Mouse (Mus musculus) cerebellum, adult 11-12 months (tissue): ENCODE data around the gene Pclo.
"Not testable (repeated sequence)": the region's sequence is repeated elsewhere in the genome, so short reads cannot be mapped to it uniquely, and the experiment has no call there.

Experiments
- DNase-seq: peaks from one replicate; pipeline ENCODE4 v3.0.0; 2022

The Pclo gene

DNA sequence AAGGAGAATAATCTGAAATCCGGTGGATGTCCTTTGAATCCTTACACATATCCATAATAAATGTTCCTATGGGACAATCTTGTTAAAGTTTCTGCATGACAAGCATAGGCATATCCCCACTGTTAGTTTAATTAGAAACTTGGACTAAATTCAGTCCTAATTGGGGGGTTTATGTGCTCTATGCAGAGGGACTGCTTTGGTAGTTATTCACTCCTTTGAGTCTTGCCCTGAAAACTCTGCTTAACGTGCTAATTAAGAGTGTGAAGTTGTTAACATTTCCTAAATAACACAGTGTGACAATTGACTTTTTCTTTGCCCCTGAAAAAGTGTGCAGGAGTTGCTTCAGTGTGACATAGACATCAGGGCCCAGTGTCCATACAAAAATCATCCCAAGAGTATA, 177.3 kb downstream of the Pclo start:
- no peak for DNase-seq

DNA sequence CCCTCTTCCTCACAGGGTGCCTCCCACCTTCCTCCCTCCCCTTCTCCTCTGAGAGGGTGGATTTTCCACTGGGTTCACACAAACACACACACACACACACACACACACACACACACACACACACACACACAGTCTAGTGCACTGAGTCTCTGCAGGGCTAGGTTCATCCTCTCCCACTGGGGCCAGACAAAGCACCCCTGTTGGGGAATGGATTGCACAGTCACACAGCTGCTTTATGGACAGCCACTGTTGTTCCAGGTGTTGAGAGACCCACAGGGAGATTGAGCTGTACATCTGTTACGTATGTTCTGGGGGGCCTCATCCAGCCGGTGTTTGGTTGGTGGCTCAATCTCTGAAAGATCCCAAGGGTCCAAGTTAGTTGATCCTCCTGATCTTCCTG, 182.0 kb downstream of the Pclo start:
- DNase-seq = no peak

DNA sequence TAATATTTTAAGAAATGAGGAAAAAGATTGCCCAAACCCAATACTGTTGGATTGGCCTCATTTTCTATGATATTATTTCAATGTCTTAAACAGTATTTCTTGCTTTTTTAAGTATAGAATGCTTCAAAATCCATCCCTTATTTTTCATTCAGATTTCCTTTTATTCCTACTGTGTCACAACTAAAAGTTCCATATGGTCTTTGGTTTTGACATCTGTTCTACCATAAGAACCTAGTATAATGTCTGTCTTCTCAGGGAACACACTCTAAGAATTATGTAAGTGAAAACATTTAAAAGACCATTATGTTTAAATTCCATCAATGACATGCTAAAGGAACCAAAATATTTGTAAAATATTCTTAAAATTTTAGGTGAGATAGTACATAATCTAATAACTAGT, 186.2 kb downstream of the Pclo start:
- DNase-seq = no peak

DNA sequence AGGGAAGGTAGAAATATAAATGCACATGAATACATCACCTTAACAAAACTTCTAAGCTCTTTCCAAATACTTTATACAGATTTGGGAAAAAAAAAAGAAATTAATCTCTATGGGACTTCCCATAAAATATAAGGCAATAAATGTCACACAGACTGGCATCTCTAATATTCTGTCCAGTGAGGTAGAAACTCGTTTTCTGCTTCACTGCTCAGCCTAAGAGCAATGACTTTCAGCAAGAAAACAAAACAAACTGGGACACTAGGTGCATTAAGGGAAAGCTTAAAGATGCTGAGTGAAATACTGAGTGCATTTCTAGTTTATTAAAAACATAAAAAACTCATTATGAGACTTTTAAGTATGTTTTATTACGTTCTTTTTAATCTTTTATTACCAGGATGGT, 190.7 kb downstream of the Pclo start:
- DNase-seq = no peak

DNA sequence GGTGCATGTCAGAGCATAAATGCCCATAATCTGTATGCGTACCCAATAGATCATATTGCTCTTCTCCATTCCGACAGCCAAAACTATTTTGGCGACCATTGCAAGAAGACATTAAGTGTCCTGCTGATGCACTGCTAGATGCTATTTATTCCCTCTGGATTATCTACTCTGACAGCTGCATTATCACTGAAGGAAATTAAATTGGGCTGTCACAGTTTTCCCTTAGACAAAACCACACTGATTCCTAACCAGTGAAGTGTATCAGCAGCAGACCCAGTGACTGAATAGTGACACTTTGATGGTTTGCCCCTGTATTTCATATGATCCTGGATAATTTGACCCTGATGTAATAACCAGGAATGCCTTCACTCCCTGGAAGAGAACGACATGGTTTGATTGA, 192.6 kb downstream of the Pclo start:
- no peak for DNase-seq

DNA sequence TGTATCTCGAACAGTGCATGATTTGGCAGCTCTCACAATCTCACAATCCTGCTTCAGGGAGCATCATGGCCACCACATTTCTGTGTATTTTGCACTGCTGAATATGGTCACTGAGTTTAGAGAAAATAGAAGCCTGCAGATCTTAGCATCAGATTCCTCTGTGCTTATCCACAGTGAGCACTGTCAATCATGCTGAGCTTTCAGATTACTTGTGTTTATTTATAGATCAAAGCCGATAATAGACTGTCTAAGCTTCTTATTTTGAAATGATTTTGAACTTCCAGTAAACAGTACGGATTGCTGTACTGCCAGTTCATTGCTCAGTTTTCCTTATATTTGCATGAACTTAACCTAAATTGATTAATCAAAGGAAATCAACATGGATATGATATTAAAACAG, 208.9 kb downstream of the Pclo start:
- DNase-seq = no peak

DNA sequence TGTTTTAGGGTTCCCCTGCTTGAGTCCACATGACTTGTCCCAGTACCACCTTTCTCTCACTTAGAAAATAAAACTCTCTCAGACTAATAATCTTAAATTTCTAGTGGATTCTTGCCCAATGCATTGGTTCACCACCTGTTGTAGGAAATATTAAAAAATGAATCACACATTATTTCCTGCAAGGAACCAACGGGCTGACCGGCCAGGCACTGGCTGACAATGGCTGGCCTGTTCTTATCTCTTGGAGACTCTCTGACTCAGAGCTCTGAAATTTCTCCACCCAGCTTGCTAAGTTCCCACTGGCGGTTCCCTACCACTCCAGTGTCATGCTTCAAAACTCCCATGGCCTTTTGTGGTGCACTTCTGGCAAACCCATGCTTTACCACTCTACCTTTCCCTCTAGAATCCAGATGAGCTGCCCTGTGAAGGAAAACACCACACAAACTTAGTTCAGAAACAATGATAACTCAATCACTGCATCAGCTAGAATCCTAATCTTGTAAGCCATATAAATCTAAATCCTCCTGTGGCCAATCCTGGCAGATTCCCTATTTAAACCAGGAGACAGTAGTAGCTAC, 214.0 kb downstream of the Pclo start:
- DNase-seq = no peak

DNA sequence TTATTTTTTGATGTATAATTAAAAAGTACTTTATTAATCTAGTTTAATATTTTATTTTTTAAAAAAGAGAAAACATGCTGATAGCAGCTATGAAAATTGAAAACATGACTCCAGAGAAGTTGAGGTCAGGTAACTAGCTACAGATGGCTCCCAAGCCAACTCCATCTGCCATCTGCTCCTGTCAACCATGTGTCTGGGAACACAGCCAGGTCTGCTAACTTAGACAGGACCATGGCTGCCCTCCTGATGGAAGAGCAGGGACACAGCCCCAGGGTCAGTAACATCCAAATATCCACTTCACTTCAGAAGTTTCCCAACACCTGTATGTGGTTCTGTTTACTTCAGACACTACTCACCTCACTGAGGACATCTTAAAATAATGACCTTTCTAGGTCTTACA, 236.2 kb downstream of the Pclo start:
- peak; percentile 93 for DNase-seq

DNA sequence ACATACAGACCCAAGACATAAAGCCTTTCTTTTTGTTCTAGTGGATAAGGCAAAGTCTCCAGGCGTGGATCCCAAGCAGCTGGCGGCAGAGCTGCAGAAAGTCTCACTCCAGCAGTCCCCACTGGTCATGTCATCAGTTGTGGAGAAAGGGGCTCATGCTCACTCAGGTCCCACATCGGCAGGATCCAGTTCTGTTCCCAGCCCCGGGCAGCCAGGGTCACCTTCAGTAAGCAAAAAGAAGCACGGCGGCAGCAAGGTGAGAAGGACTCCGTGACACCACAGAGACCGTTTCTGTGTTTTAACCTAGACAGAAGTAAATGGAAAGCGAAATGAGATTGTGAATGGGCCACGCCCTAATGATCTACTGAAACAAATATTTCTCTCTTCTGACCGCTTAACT, 252.0 kb downstream of the Pclo start:
- no peak for DNase-seq

DNA sequence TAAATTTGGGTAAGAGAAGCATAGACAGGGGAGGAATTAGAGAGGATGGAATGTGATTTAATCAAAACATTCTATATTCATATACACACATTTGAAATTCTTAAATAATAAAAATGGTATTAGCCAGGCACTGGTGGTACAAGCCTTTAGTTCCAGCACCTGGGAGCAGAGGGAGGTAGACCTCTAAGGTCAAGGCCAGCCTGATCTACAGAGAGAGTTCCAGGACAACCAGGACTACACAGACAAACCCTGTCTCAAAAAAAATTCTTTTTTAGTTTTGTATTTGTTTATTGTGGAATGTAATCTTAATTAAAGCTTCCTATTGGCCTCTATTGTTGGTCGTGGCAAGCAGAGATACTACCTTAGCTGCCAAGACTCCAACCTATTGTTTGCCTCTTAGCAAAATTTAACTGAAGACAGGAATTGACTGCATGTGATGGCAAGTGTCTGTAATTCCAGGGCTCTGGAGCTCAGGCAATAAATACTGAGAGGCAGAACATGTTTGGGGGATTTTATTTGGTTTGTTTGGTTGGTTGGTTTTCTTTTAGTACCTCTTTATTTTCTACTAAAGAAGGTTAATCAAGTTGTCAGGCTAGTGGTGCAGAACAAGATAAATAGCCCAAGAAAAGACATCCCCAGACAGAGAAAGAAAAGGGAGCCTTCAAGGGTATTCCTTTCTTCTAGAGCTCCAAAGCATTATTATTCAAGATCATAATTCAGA, 267.8 kb downstream of the Pclo start:
- DNase-seq = no peak

DNA sequence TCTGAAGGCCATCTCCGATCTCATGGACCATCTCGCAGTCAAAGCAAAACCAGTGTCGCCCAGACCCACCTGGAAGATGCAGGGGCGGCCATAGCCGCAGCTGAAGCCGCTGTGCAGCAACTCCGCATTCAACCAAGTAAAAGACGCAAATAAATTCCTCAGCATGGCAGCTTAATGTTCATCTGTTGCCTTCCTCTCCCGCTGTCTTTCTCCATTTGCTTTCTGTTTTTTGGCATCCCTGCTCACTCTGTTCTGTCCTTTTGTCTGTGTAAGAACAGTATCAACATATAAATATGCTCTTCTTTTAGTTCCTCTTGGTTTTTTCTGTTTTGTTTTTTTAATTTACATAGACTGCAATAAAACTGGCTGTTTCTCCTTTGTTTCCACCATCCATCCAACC, 279.2 kb downstream of the Pclo start:
- peak; percentile 38 for DNase-seq

DNA sequence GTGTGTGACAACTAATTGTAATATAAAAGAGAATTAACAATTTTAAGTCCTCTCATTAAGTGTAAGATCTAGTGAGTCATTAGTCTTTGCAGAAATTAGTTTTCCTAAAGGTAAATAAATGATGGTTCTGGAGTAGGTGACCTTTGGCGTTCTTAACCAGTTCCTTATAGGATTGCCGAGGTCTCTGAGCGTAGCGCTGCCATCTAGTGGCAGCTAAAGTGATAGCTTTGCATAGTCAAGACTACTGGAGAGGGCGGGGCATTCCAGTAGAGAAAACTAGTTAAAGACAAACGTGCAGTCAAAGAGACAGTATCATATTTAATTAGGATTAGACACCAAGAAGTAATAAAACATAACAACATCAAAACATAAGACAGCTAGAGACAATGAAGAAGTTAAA, 292.4 kb downstream of the Pclo start:
- DNase-seq = peak; percentile 36

DNA sequence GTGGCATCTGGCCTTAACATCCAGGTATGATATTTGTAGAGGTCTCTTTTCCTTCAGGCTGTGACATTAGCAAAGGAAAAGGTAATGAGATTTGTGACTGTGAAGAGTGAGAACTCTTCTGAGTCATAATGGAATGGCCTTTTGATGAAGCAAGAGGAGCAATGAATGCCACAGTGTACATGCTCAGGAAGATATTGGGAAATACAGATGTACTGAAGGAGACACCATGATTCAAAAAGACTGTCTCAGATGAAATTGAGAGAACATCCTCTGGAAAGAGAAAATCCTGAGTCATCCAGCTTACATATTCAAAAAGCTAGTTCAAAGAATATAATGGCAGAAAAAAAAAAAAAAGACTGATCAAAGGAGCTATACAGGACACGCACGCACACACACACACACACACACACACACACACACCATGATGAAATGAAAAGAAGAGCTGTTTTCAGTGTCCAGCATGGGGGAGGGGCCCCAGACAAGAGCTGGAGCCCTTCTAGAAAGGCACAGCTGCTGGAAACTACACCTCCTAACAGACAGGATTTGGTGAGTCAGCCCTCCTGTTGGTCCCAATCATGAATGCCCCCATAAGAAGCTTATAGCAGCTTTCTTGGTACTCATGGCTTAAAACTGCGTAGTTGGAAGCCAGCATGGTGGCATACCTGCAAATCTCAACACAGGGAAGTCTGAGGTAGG, 318.6 kb downstream of the Pclo start:
- peak; percentile 15 for DNase-seq

DNA sequence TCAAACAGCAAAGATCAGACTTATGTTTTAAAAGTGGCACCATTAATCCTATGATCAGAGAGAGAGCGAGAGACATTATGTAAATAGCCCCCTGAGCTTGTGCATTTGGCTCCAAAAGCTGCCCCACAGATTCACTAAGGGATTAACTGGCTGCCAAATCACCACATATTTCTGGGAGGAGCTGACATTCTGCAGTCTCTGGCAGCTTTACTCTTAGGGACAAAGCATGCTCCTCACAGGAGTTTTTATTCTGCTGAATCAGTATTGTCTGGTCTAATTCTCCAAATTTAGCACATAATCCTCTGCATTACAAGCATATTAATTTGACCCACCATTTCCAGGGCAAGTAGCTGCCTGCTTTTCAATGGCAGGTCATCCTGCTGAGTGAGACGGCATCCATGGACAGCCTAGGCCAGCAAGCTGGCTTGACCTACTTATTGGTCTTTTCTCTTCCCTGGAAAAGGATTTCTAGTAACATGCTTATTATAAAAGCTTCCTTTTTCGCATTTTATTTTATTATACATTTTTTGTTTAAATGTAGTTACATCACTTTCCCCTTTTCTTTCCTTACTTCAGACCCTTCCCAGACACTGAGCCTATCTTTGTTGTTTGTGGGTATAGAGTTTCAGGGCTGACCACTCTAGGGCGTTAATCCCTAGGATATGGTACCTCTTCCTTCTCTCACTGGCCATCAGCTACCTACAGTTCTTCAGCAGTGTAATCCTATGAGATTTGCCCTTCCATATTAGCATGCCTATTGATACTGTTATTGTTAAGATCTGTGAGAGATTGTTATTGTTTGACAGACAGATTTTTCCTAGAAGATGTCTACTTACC, 319.7 kb downstream of the Pclo start:
- DNase-seq = peak; percentile 62

DNA sequence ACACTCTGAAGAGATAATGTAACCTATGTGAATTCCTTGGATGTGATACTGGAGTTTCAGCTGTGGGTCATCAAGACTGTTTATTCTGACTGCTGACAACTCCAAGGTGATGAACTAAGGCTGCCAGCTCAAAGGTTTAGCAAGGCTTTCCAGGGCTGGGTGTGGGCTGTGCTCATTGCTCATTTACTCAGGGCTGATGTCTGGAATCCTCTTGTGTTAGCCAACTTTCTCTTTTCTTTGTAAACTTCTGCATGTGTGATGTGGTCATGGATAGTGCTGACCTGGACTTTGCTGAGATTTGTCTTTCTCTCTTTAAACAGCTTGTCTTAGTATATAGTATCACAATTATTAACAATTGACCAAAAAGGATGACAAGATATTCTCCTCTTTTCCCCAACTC, 338.9 kb downstream of the Pclo start:
- no peak for DNase-seq

DNA sequence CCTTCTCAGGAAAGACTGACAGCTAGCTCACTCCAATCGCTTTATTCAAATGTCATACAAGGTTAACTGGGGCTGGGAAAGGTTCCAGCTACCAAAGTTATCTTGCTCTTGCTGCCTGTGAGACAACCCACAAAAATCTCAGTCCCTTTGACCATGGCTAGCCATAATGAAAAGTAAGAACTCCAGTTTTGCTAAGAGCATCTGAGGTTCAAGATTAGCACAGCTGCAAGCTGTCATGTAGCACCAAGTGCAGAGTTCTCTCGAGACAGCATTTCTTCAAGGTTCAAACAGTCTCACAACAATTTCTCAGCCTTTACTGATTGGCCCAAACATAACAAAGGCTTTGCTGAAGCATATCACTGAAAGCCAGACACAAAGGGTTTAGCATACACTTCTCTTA, 370.6 kb downstream of the Pclo start:
- DNase-seq = not testable (repeated sequence)

DNA sequence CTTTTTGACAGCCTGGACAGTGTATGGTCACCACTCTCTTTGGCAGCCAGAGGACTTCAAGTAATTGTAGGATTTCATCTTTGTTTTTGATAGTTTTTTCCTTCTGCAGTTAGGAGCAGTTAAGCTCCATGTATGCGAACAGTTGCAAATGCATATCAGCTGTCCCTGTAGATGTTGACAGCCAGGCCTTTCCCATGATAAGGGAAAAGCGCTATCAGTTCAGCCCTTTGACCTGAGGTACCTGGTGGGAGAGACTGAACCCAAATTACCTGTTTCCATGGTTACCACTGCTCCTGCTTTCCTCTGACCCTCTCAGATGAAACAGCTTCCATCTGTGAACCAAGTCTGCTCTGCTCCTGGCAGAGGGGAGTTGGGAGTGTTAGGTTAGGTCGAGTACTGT, 377.5 kb downstream of the Pclo start:
- no peak for DNase-seq

DNA sequence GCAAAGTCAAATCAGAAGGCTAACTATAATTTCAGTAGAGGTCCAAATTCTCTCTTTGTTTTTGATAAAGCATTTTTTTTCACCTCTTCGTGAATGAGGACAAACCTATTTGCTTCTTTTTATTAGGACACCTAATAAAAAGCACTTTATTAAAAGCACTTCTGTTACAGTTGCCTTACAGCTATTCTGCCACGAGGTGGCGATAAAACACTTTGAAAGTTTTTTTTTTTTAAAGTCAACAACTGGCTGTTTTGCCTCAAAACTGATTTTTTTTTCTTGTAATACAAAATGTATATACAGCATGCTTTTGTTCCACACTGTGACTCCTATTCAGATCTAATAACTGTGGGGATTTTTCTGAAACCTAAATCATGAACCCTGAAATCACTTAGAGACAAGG, 388.8 kb downstream of the Pclo start:
- not testable (repeated sequence) for DNase-seq
